Mouse (Mus musculus): ENCODE data around the gene Olfr1395. TPM values are rescaled to one million over a fixed set of nuclear protein-coding genes. Genes with fewer than 3 reads are reported as not detected.

Gene Olfr1395
- polyA plus RNA-seq, 1 experiment from 2014 or later = not detected

GRCm38 (mm10) chr11:49107650-49108537, 34.2 kb upstream of the Olfr1395 start:
- no peak for DNase-seq (ENCODE audit: low spot score, missing footprints)
- 67% methylated on average over 10 of the region's 10 CpGs for WGBS

GRCm38 (mm10) chr11:49108833-49109232, 33.2 kb upstream of the Olfr1395 start:
- ATAC-seq (ENCODE audit: low FRiP score) (peak; percentile 35; the same call in 1 of the 2 replicates), DNase-seq (ENCODE audit: low spot score, missing footprints) (peak; percentile 91)
- H3K36me3 ChIP-seq (ENCODE audit: control insufficient read depth, insufficient read depth, low read length) = no peaks in the 10 kb centered on the region
- no peaks in the 10 kb centered on the region for H3K4me1 ChIP-seq (ENCODE audit: control insufficient read depth, insufficient read depth, low read length)
- H3K27ac ChIP-seq (ENCODE audit: low read depth, low read length) = no peak overlapping the region
- H3K27me3 ChIP-seq (ENCODE audit: control insufficient read depth, insufficient read depth, low read length) = no peaks in the 10 kb centered on the region
- WGBS = 31% methylated on average over 1 of the region's 1 CpGs
- no peak overlapping the region for H3K4me2 ChIP-seq
- no peak overlapping the region for H3K4me3 ChIP-seq (ENCODE audit: low read depth, low read length)
- no peaks in the 10 kb centered on the region for H3K9me3 ChIP-seq (ENCODE audit: control insufficient read depth, low read length)
- H3K9ac ChIP-seq (ENCODE audit: low read length) = no peak overlapping the region

More at GRCm38 (mm10) chr11:49107650-49108537, 34.2 kb upstream of the Olfr1395 start:
- Histone ChIP-seq H3K9me3 (ENCODE audit: control insufficient read depth, low read length) (no peaks in the 10 kb centered on the region), H3K36me3 (ENCODE audit: control insufficient read depth, insufficient read depth, low read length) (no peaks in the 10 kb centered on the region), H3K27me3 (ENCODE audit: control insufficient read depth, insufficient read depth, low read length) (no peaks in the 10 kb centered on the region), H3K4me2 (no peak overlapping the region), H3K4me3 (ENCODE audit: low read depth, low read length) (no peak overlapping the region), H3K4me1 (ENCODE audit: control insufficient read depth, insufficient read depth, low read length) (no peaks in the 10 kb centered on the region), H3K27ac (ENCODE audit: low read depth, low read length) (no peak overlapping the region), H3K9ac (ENCODE audit: low read length) (no peak overlapping the region)
- no peak for ATAC-seq (ENCODE audit: low FRiP score)

- WGBS = 69% methylated on average over 1 of the region's 1 CpGs
- no peak overlapping the region for H3K4me3 ChIP-seq (ENCODE audit: low read depth, low read length)
- H3K4me1 ChIP-seq (ENCODE audit: control insufficient read depth, insufficient read depth, low read length) = no peaks in the 10 kb centered on the region
Measured at GRCm38 (mm10) chr11:49111000-49111399, 31.1 kb upstream of the Olfr1395 start.

GRCm38 (mm10) chr11:49112624-49113219, 29.4 kb upstream of the Olfr1395 start:
- ATAC-seq (ENCODE audit: low FRiP score) (no peak), DNase-seq (ENCODE audit: low spot score, missing footprints) (no peak)
- no peaks in the 10 kb centered on the region for H3K9me3 ChIP-seq (ENCODE audit: control insufficient read depth, low read length)
- no peak overlapping the region for H3K4me2 ChIP-seq
- no peak overlapping the region for H3K27ac ChIP-seq (ENCODE audit: low read depth, low read length)
- no peaks in the 10 kb centered on the region for H3K4me1 ChIP-seq (ENCODE audit: control insufficient read depth, insufficient read depth, low read length)
- H3K4me3 ChIP-seq (ENCODE audit: low read depth, low read length) = no peak overlapping the region
- no peaks in the 10 kb centered on the region for H3K27me3 ChIP-seq (ENCODE audit: control insufficient read depth, insufficient read depth, low read length)
- no peak overlapping the region for H3K9ac ChIP-seq (ENCODE audit: low read length)
- WGBS = 88% methylated on average over 6 of the region's 6 CpGs
- no peaks in the 10 kb centered on the region for H3K36me3 ChIP-seq (ENCODE audit: control insufficient read depth, insufficient read depth, low read length)

More at GRCm38 (mm10) chr11:49111000-49111399, 31.1 kb upstream of the Olfr1395 start:
- DNase-seq (ENCODE audit: low spot score, missing footprints) = no peak
- Histone ChIP-seq H3K36me3 (ENCODE audit: control insufficient read depth, insufficient read depth, low read length) (no peaks in the 10 kb centered on the region), H3K27ac (ENCODE audit: low read depth, low read length) (no peak overlapping the region), H3K4me2 (no peak overlapping the region), H3K9ac (ENCODE audit: low read length) (no peak overlapping the region), H3K27me3 (ENCODE audit: control insufficient read depth, insufficient read depth, low read length) (no peaks in the 10 kb centered on the region), H3K9me3 (ENCODE audit: control insufficient read depth, low read length) (no peaks in the 10 kb centered on the region)
- ATAC-seq (ENCODE audit: low FRiP score) = no peak

- 83% methylated on average over 2 of the region's 2 CpGs for WGBS
- Histone ChIP-seq H3K9me3 (ENCODE audit: control insufficient read depth, low read length) (no peaks in the 10 kb centered on the region), H3K27me3 (ENCODE audit: control insufficient read depth, insufficient read depth, low read length) (no peaks in the 10 kb centered on the region), H3K27ac (ENCODE audit: low read depth, low read length) (no peak overlapping the region), H3K36me3 (ENCODE audit: control insufficient read depth, insufficient read depth, low read length) (no peaks in the 10 kb centered on the region), H3K4me1 (ENCODE audit: control insufficient read depth, insufficient read depth, low read length) (no peaks in the 10 kb centered on the region), H3K4me2 (no peak overlapping the region), H3K9ac (ENCODE audit: low read length) (no peak overlapping the region), H3K4me3 (ENCODE audit: low read depth, low read length) (no peak overlapping the region)
- no peak for DNase-seq (ENCODE audit: low spot score, missing footprints)
- no peak for ATAC-seq (ENCODE audit: low FRiP score)
Measured at GRCm38 (mm10) chr11:49114158-49114557, 27.9 kb upstream of the Olfr1395 start.

GRCm38 (mm10) chr11:49114774-49115173, 27.3 kb upstream of the Olfr1395 start, which contains the start of gene Olfr1396:
Olfr1396 (minus strand) TSS chr11:49114874.
- H3K36me3 ChIP-seq (ENCODE audit: control insufficient read depth, insufficient read depth, low read length) = no peaks in the 10 kb centered on the region
- no peak for ATAC-seq (ENCODE audit: low FRiP score)

GRCm38 (mm10) chr11:49119635-49120034, 22.4 kb upstream of the Olfr1395 start:
- Histone ChIP-seq H3K4me2 (no peak overlapping the region), H3K9ac (ENCODE audit: low read length) (no peak overlapping the region), H3K36me3 (ENCODE audit: control insufficient read depth, insufficient read depth, low read length) (no peaks in the 10 kb centered on the region), H3K4me1 (ENCODE audit: control insufficient read depth, insufficient read depth, low read length) (no peaks in the 10 kb centered on the region), H3K27ac (ENCODE audit: low read depth, low read length) (no peak overlapping the region), H3K9me3 (ENCODE audit: control insufficient read depth, low read length) (no peaks in the 10 kb centered on the region), H3K4me3 (ENCODE audit: low read depth, low read length) (no peak overlapping the region), H3K27me3 (ENCODE audit: control insufficient read depth, insufficient read depth, low read length) (no peaks in the 10 kb centered on the region)
- ATAC-seq (ENCODE audit: low FRiP score) = no peak
- no peak for DNase-seq (ENCODE audit: low spot score, missing footprints)
- 75% methylated on average over 3 of the region's 3 CpGs for WGBS

More at GRCm38 (mm10) chr11:49114774-49115173, 27.3 kb upstream of the Olfr1395 start, which contains the start of gene Olfr1396:
- Histone ChIP-seq H3K27me3 (ENCODE audit: control insufficient read depth, insufficient read depth, low read length) (no peaks in the 10 kb centered on the region), H3K4me2 (no peak within 1 kb of the TSS), H3K4me1 (ENCODE audit: control insufficient read depth, insufficient read depth, low read length) (no peaks in the 10 kb centered on the region), H3K9ac (ENCODE audit: low read length) (no peak within 1 kb of the TSS), H3K4me3 (ENCODE audit: low read depth, low read length) (no peak within 1 kb of the TSS), H3K9me3 (ENCODE audit: control insufficient read depth, low read length) (no peaks in the 10 kb centered on the region), H3K27ac (ENCODE audit: low read depth, low read length) (no peak within 1 kb of the TSS)
- no peak for DNase-seq (ENCODE audit: low spot score, missing footprints)

GRCm38 (mm10) chr11:49124169-49124568, 17.9 kb upstream of the Olfr1395 start:
- no peak overlapping the region for H3K9ac ChIP-seq (ENCODE audit: low read length)
- H3K27ac ChIP-seq (ENCODE audit: low read depth, low read length) = no peak overlapping the region
- H3K9me3 ChIP-seq (ENCODE audit: control insufficient read depth, low read length) = no peaks in the 10 kb centered on the region
- no peaks in the 10 kb centered on the region for H3K27me3 ChIP-seq (ENCODE audit: control insufficient read depth, insufficient read depth, low read length)
- DNase-seq (ENCODE audit: low spot score, missing footprints) = no peak
- H3K4me3 ChIP-seq (ENCODE audit: low read depth, low read length) = no peak overlapping the region
- H3K36me3 ChIP-seq (ENCODE audit: control insufficient read depth, insufficient read depth, low read length) = no peaks in the 10 kb centered on the region
- no peak for ATAC-seq (ENCODE audit: low FRiP score)
- H3K4me2 ChIP-seq = no peak overlapping the region
- no peaks in the 10 kb centered on the region for H3K4me1 ChIP-seq (ENCODE audit: control insufficient read depth, insufficient read depth, low read length)
- WGBS = 85% methylated on average over 2 of the region's 2 CpGs

GRCm38 (mm10) chr11:49154077-49154476, 12.0 kb downstream of the Olfr1395 start, which contains the start of gene Olfr1394:
Olfr1394 (plus strand) TSS chr11:49154377.
- Histone ChIP-seq H3K27ac (ENCODE audit: low read depth, low read length) (no peak within 1 kb of the TSS), H3K36me3 (ENCODE audit: control insufficient read depth, insufficient read depth, low read length) (no peaks in the 10 kb centered on the region), H3K4me2 (no peak within 1 kb of the TSS), H3K4me3 (ENCODE audit: low read depth, low read length) (no peak within 1 kb of the TSS), H3K4me1 (ENCODE audit: control insufficient read depth, insufficient read depth, low read length) (no peaks in the 10 kb centered on the region), H3K9me3 (ENCODE audit: control insufficient read depth, low read length) (no peaks in the 10 kb centered on the region), H3K9ac (ENCODE audit: low read length) (no peak within 1 kb of the TSS), H3K27me3 (ENCODE audit: control insufficient read depth, insufficient read depth, low read length) (no peaks in the 10 kb centered on the region)
- ATAC-seq (ENCODE audit: low FRiP score) (no peak), DNase-seq (ENCODE audit: low spot score, missing footprints) (no peak)
- 82% methylated on average over 1 of the region's 1 CpGs for WGBS
